In genomic region chr14:116206977-116207376, GRCm38 (mm10) we compare ENCODE assay signal across 8 mouse cellular contexts.
DNase-seq lines count a peak whose midpoint lies in the region; ATAC-seq and TF ChIP-seq lines count a peak whose summit lies in the region.

No protein-coding gene starts in this region.

- no peak overlapping the region for H3K4me3 ChIP-seq in heart, embryonic 12.5 days
- no peak overlapping the region for H3K4me3 ChIP-seq in embryonic fibroblast, embryonic 13.5 days (ENCODE audit: insufficient read depth, low read length)
- H3K4me3 ChIP-seq in liver, embryonic 14.5 days (ENCODE audit: insufficient read depth in 1 of 2, low read depth in 2 of 2, low read length in 2 of 2) = no peak overlapping the region

- no peaks in the 10 kb centered on the region for H3K9me3 ChIP-seq in heart, embryonic 12.5 days (replicated peaks)
- no peaks in the 10 kb centered on the region for H3K9me3 ChIP-seq in liver, embryonic 14.5 days (ENCODE audit: control insufficient read depth, low read length)

- TF ChIP-seq EP300 in liver, embryonic 14.5 days (IDR thresholded peaks at IDR 0.05; ENCODE audit: low read depth) = no peak

- no peak for TF ChIP-seq POLR2A in embryonic fibroblast, embryonic 13.5 days (IDR thresholded peaks at IDR 0.05; ENCODE audit: low read depth, low read length)

- ATAC-seq in heart, embryonic 12.5 days (ENCODE audit: insufficient number of reproducible peaks, low FRiP score) = no peak
- no peak for ATAC-seq in liver, embryonic 14.5 days (ENCODE audit: insufficient read depth)

- H3K36me3 ChIP-seq in heart, embryonic 12.5 days = no peaks in the 10 kb centered on the region
- H3K36me3 ChIP-seq in liver, embryonic 14.5 days (replicated peaks; ENCODE audit: control insufficient read depth, insufficient read depth, low read depth) = no peaks in the 10 kb centered on the region

- H3K27ac ChIP-seq in heart, embryonic 12.5 days (ENCODE audit: poor library complexity, severe bottlenecking) = no peak overlapping the region
- H3K27ac ChIP-seq in embryonic fibroblast, embryonic 13.5 days (ENCODE audit: insufficient read depth, low read length) = no peak overlapping the region
- no peak overlapping the region for H3K27ac ChIP-seq in liver, embryonic 14.5 days

- no peak overlapping the region for H3K4me2 ChIP-seq in heart, embryonic 12.5 days
- no peak overlapping the region for H3K4me2 ChIP-seq in liver, embryonic 14.5 days (ENCODE audit: low read depth)

- peak; percentile 8 to 39 for DNase-seq in heart, postnatal 14 days
- peak; percentile 5 for DNase-seq in urinary bladder, postnatal 25 days (ENCODE audit: low spot score)
- DNase-seq in urinary bladder, postnatal 36 days (ENCODE audit: low spot score in 2 of 2) = no peak
- no peak for DNase-seq in liver, embryonic 14.5 days (ENCODE audit: low read depth in 3 of 3, low spot score in 3 of 3)
- peak; percentile 4 to 6 for DNase-seq in thymus, postnatal 36 days
- no peak for DNase-seq in cerebellum, adult 18-20 months

- H3K9ac ChIP-seq in heart, embryonic 12.5 days = no peak overlapping the region
- no peak overlapping the region for H3K9ac ChIP-seq in liver, embryonic 14.5 days (replicated peaks)

- intact Hi-C loops in heart, postnatal 14 days (cut with DNase I) = no loop called here

- 28% methylated on average over 6 of the region's 6 CpGs for WGBS in heart, embryonic 12.5 days
- 19% methylated on average over 6 of the region's 6 CpGs for WGBS in liver, embryonic 14.5 days (ENCODE audit: insufficient replicate concordance)

- H3K4me1 ChIP-seq in heart, embryonic 12.5 days (replicated peaks) = no peaks in the 10 kb centered on the region
- no peaks in the 10 kb centered on the region for H3K4me1 ChIP-seq in embryonic fibroblast, embryonic 13.5 days (ENCODE audit: control insufficient read depth, insufficient read depth, low read length)
- H3K4me1 ChIP-seq in liver, embryonic 14.5 days (replicated peaks; ENCODE audit: control insufficient read depth in 2 of 2, insufficient read depth in 2 of 2, low read length in 1 of 2) = no peaks in the 10 kb centered on the region

- H3K27me3 ChIP-seq in heart, embryonic 12.5 days (replicated peaks) = no peaks in the 10 kb centered on the region
- H3K27me3 ChIP-seq in liver, embryonic 14.5 days (ENCODE audit: control insufficient read depth, insufficient read depth, low read length) = no peaks in the 10 kb centered on the region

- TF ChIP-seq CTCF in embryonic fibroblast, embryonic 13.5 days (IDR thresholded peaks at IDR 0.05; ENCODE audit: borderline replicate concordance, insufficient read depth, low read length) = peak; percentile 52; the same call in 1 of the 2 replicates
- peak; percentile 58 for TF ChIP-seq CTCF in liver, embryonic 14.5 days (IDR thresholded peaks at IDR 0.05; ENCODE audit: low read depth)

Comparison
In these comparisons a context has a peak if more than half of its experiments do, and no peak if none do; other contexts are left out.
1. DNase-seq: peak in heart, postnatal 14 days (2 of 2), urinary bladder, postnatal 25 days (single experiment) and thymus, postnatal 36 days (2 of 2); none in urinary bladder, postnatal 36 days (0 of 2), liver, embryonic 14.5 days (0 of 3) and cerebellum, adult 18-20 months (0 of 2).